ENCODE assay signal across 21 mouse cellular contexts in the genomic region with DNA sequence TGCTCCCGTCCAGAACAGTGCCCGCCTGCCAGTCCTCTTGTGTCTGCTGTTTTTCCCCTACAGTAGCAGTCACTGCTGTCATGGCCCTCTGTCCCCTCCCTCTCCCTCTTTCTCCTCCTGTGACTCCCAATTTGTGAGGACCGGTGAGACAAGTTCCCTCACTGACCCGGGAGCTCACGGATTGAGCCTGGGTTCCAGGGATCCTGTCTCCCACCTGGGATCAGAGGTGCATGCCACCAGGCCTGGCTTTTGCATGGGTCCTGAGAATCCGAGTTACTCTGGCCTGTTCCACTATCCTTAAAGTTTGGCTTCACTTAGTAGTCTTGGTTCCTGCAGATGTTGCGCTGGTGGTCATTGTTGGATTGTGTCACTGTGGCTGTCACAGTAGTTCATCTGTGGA. TPM values are rescaled to one million over a fixed set of nuclear protein-coding genes. Genes with fewer than 3 reads are reported as not detected.
DNase-seq lines count a peak whose midpoint lies in the region; ATAC-seq and TF ChIP-seq lines count a peak whose summit lies in the region.
"Had no signal": no experiment of that assay in that cellular context is flagged by ENCODE, and none has a peak within 500 bp of the region (broad histone marks: within the 10 kb centered on the region; RNA-seq: fewer than 3 reads in every experiment).

No protein-coding gene starts in this region.

- H3K36me3 ChIP-seq in heart, embryonic 13.5 days: no peaks in the 10 kb centered on the region
- no peaks in the 10 kb centered on the region for H3K36me3 ChIP-seq in heart, embryonic 11.5 days (ENCODE audit: control insufficient read depth, insufficient read depth, low read length)
- H3K36me3 ChIP-seq in midbrain, embryonic 14.5 days (ENCODE audit: control insufficient read depth, insufficient read depth, low read length): no peaks in the 10 kb centered on the region
- H3K36me3 ChIP-seq: forebrain, embryonic 10.5 days; heart, embryonic 10.5 days; heart, embryonic 15.5 days; hindbrain, embryonic 12.5 days; hindbrain, embryonic 15.5 days had no signal

- no peak for DNase-seq in gastrocnemius, adult 2 months
- no peak for DNase-seq in gastrocnemius, adult 8-10 months (ENCODE audit: low spot score in 2 of 2)
- no peak for DNase-seq in layer of hippocampus, adult 2 months (ENCODE audit: low spot score in 2 of 2)
- DNase-seq in layer of hippocampus, adult 9-10 months (ENCODE audit: low spot score): no peak
- DNase-seq in midbrain, embryonic 14.5 days: no peak
- DNase-seq: adrenal gland, adult 8-10 months; adrenal gland, postnatal 25 days; cerebellum, adult 18-20 months; cerebellum, adult 9-10 months; cerebellum, postnatal 14 days had no signal

- no peak overlapping the region for H3K4me2 ChIP-seq in heart, embryonic 13.5 days
- no peak overlapping the region for H3K4me2 ChIP-seq in heart, embryonic 11.5 days
- H3K4me2 ChIP-seq in midbrain, embryonic 14.5 days (ENCODE audit: low read length): no peak overlapping the region
- H3K4me2 ChIP-seq: forebrain, embryonic 13.5 days; heart, embryonic 15.5 days; hindbrain, embryonic 12.5 days; hindbrain, embryonic 15.5 days had no signal

- H3K9me3 ChIP-seq in heart, embryonic 13.5 days: no peaks in the 10 kb centered on the region
- H3K9me3 ChIP-seq in heart, embryonic 11.5 days (replicated peaks; ENCODE audit: control insufficient read depth, low read length): no peaks in the 10 kb centered on the region
- H3K9me3 ChIP-seq in midbrain, embryonic 14.5 days (ENCODE audit: control insufficient read depth, low read length): no peaks in the 10 kb centered on the region
- H3K9me3 ChIP-seq: forebrain, embryonic 10.5 days; forebrain, embryonic 13.5 days; heart, embryonic 10.5 days; heart, embryonic 15.5 days; hindbrain, embryonic 12.5 days; hindbrain, embryonic 15.5 days had no signal

- H3K27me3 ChIP-seq in heart, embryonic 13.5 days (replicated peaks): no peaks in the 10 kb centered on the region
- no peaks in the 10 kb centered on the region for H3K27me3 ChIP-seq in heart, embryonic 11.5 days (ENCODE audit: control insufficient read depth, insufficient read depth, low read length)
- H3K27me3 ChIP-seq in midbrain, embryonic 14.5 days (ENCODE audit: control insufficient read depth, insufficient read depth, low read length): no peaks in the 10 kb centered on the region
- H3K27me3 ChIP-seq: forebrain, embryonic 13.5 days; heart, embryonic 15.5 days; hindbrain, embryonic 12.5 days; hindbrain, embryonic 15.5 days had no signal

- peak overlapping the region; percentile 82 for H3K27ac ChIP-seq in gastrocnemius, adult 2 months
- H3K27ac ChIP-seq in heart, embryonic 13.5 days (replicated peaks): no peak overlapping the region
- no peak overlapping the region for H3K27ac ChIP-seq in heart, embryonic 11.5 days (ENCODE audit: low read depth, low read length)
- peak overlapping the region; percentile 72; the same call in 1 of the 2 replicates for H3K27ac ChIP-seq in layer of hippocampus, adult 2 months
- peak overlapping the region; percentile 94 for H3K27ac ChIP-seq in brown adipose tissue, adult 24 weeks (replicated peaks; ENCODE audit: low read depth, low read length)
- no peak overlapping the region for H3K27ac ChIP-seq in midbrain, embryonic 14.5 days (replicated peaks; ENCODE audit: low read depth, low read length)
- H3K27ac ChIP-seq: forebrain, embryonic 10.5 days; forebrain, embryonic 13.5 days; heart, embryonic 15.5 days; hindbrain, embryonic 12.5 days; hindbrain, embryonic 15.5 days had no signal

- WGBS in heart, embryonic 13.5 days: 85% methylated on average over 7 of the region's 7 CpGs
- WGBS in heart, embryonic 11.5 days (ENCODE audit: insufficient replicate concordance): 87% methylated on average over 7 of the region's 7 CpGs
- 91% methylated on average over 7 of the region's 7 CpGs for WGBS in midbrain, embryonic 14.5 days

- intact Hi-C loops in gastrocnemius, adult 2 months (cut with DNase I): no loop called here

- no peak for TF ChIP-seq CTCF in gastrocnemius, adult 2 months (IDR thresholded peaks at IDR 0.05)
- no peak for TF ChIP-seq CTCF in layer of hippocampus, adult 2 months (conservative IDR thresholded peaks at IDR 0.05)

- H3K4me1 ChIP-seq in heart, embryonic 13.5 days: peaks cover 71% of the 10 kb centered on the region
- peaks cover 29% of the 10 kb centered on the region for H3K4me1 ChIP-seq in heart, embryonic 11.5 days (ENCODE audit: control insufficient read depth, insufficient read depth, low read length)
- H3K4me1 ChIP-seq in brown adipose tissue, adult 24 weeks (ENCODE audit: control insufficient read depth, insufficient read depth, insufficient read length, low read length): peaks cover 59% of the 10 kb centered on the region
- no peaks in the 10 kb centered on the region for H3K4me1 ChIP-seq in midbrain, embryonic 14.5 days (ENCODE audit: control insufficient read depth, insufficient read depth, low read length)
- H3K4me1 ChIP-seq: hindbrain, embryonic 15.5 days had no signal

- 0 out of 2 replicates have a peak overlapping the region, but pooled peaks have one; percentile 28 for H3K9ac ChIP-seq in heart, embryonic 13.5 days
- H3K9ac ChIP-seq in heart, embryonic 11.5 days (ENCODE audit: low read depth, low read length): no peak overlapping the region
- H3K9ac ChIP-seq in midbrain, embryonic 14.5 days (replicated peaks; ENCODE audit: low read length): no peak overlapping the region
- H3K9ac ChIP-seq: forebrain, embryonic 13.5 days; heart, embryonic 15.5 days; hindbrain, embryonic 12.5 days; hindbrain, embryonic 15.5 days had no signal

- H3K4me3 ChIP-seq in gastrocnemius, adult 2 months: no peak overlapping the region
- no peak overlapping the region for H3K4me3 ChIP-seq in heart, embryonic 13.5 days
- H3K4me3 ChIP-seq in heart, embryonic 11.5 days (ENCODE audit: low read depth, low read length): no peak overlapping the region
- H3K4me3 ChIP-seq in layer of hippocampus, adult 2 months: no peak overlapping the region
- no peak overlapping the region for H3K4me3 ChIP-seq in brown adipose tissue, adult 24 weeks (ENCODE audit: insufficient read depth, low read depth, low read length)
- H3K4me3 ChIP-seq in midbrain, embryonic 14.5 days (replicated peaks; ENCODE audit: low read depth, low read length): no peak overlapping the region
- H3K4me3 ChIP-seq: forebrain, embryonic 10.5 days; forebrain, embryonic 13.5 days; heart, embryonic 10.5 days; heart, embryonic 15.5 days; hindbrain, embryonic 12.5 days; hindbrain, embryonic 15.5 days had no signal

- no peak for ATAC-seq in heart, embryonic 13.5 days (ENCODE audit: extremely low read depth, insufficient number of reproducible peaks, low FRiP score, low TSS enrichment)
- no peak for ATAC-seq in heart, embryonic 11.5 days (replicated peaks; ENCODE audit: insufficient number of reproducible peaks, low FRiP score, low TSS enrichment)
- no peak for ATAC-seq in midbrain, embryonic 14.5 days (ENCODE audit: low FRiP score, low TSS enrichment)
- ATAC-seq: activated CD4-positive, CD25-positive, alpha-beta regulatory T cell, adult 4 months; forebrain, embryonic 13.5 days; forebrain, embryonic 16.5 days had no signal

RNA-seq across cellular contexts. Expression of a gene that starts 57.9 kb away (rescaled TPM):
- total RNA-seq in gastrocnemius, adult 2 months (2021): 10 to 100 TPM; 14.0 to 19.1 TPM
- 10 to 100 TPM; 15.9 to 18.8 (median 17.0) TPM for total RNA-seq in gastrocnemius, adult 8-10 months (2022)
- polyA plus RNA-seq in heart, embryonic 13.5 days (2015; fragmentation: Nextera tagmentation; extraction: Ambion mirVana): 44.1 and 46.1 TPM in 2 replicates
- polyA plus RNA-seq in heart, embryonic 11.5 days (2014; fragmentation: Nextera tagmentation; extraction: Ambion mirVana): 50.4 and 53.0 TPM in 2 replicates
- total RNA-seq in layer of hippocampus, adult 2 months (2021): 10 to 100 TPM; 41.3 to 45.0 TPM
- polyA plus RNA-seq in brown adipose tissue, adult 24 weeks (2012; ENCODE audit: insufficient read depth, insufficient read length, missing spikeins): 22.7 and 28.8 TPM in 2 replicates
- 59.9 and 64.9 TPM in 2 replicates for polyA plus RNA-seq in midbrain, embryonic 14.5 days (2014; fragmentation: Nextera tagmentation; extraction: Ambion mirVana)

RNA-seq across cellular contexts. Expression of a gene that starts 58.4 kb away (rescaled TPM):
- 10 to 100 TPM in 1 of 2 experiments, 1 to 10 TPM in 1; 8.8 to 23.4 TPM for total RNA-seq in gastrocnemius, adult 2 months (2021)
- total RNA-seq in gastrocnemius, adult 8-10 months (2022): 1 to 10 TPM; 6.3 to 9.2 (median 7.9) TPM
- 7.7 and 8.2 TPM in 2 replicates for polyA plus RNA-seq in heart, embryonic 13.5 days (2015; fragmentation: Nextera tagmentation; extraction: Ambion mirVana)
- 5.5 and 6.9 TPM in 2 replicates for polyA plus RNA-seq in heart, embryonic 11.5 days (2014; fragmentation: Nextera tagmentation; extraction: Ambion mirVana)
- 10 to 100 TPM; 35.6 to 42.0 TPM for total RNA-seq in layer of hippocampus, adult 2 months (2021)
- 14.0 and 18.0 TPM in 2 replicates for polyA plus RNA-seq in brown adipose tissue, adult 24 weeks (2012; ENCODE audit: insufficient read depth, insufficient read length, missing spikeins)
- 63.9 and 69.2 TPM in 2 replicates for polyA plus RNA-seq in midbrain, embryonic 14.5 days (2014; fragmentation: Nextera tagmentation; extraction: Ambion mirVana)

Comparison
In these comparisons a context has a peak if more than half of its experiments do, and no peak if none do; other contexts are left out.
1. H3K27ac ChIP-seq: peak in gastrocnemius, adult 2 months (single experiment), layer of hippocampus, adult 2 months (single experiment) and brown adipose tissue, adult 24 weeks (single experiment); none in heart, embryonic 13.5 days (single experiment), heart, embryonic 11.5 days (single experiment) and midbrain, embryonic 14.5 days (single experiment).